Mouse (Mus musculus) bone marrow macrophage, adult 2 months (primary cell): ENCODE results near the gene Hoxa13.

ENCODE experiments used
- CTCF ChIP-seq: IDR thresholded peaks from 2 replicates; pipeline ENCODE4 v1.5.1; 2012; ENCODE audit warnings: low read depth, mild to moderate bottlenecking, low read length, moderate library complexity
- POLR2A ChIP-seq: IDR thresholded peaks from 2 replicates; pipeline ENCODE4 v1.6.1; 2012; ENCODE audit warnings: mild to moderate bottlenecking, low read depth, low read length, borderline replicate concordance

DNA sequence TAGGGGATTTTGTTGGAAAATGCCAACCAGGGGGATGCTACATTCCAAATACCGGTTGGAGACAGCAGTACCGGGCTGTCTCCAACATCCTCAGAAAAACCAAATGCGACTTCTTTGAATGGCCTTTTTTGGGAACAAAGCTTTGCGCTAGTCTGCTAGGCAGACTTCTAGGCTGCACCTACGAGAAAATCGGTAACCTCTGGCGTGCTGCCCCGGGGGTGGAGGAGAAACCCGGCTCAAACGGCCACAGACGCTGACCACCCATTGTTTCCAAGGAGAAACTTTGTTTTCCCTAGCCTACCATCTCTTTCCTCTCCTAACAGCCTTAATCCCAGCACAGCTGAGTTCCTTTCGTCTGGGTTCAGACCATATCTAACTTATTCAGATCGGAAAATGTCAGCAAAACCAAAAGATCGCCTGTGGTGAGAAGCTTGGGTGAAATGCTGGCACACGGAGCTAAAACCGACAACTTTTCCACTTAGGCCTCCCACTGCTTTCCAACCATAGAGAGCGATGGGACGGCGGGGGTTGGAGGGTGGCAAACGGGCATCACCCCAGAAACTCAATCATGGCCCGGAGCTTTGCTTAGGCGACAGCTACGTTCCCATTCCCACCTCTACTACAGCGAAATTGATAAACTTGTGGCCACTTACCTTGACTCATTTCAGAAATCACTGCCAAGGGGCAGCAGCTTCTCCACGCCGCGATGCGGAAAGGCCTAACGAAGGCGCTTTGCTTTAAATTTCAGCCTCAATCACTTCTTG lies 20.9 kb downstream of the Hoxa13 start:
- TF ChIP-seq POLR2A = no peak
- no peak for TF ChIP-seq CTCF
